Mouse (Mus musculus) midbrain, embryonic 15.5 days (tissue): ENCODE results near the gene Clba1. TPM values are rescaled to one million over a fixed set of nuclear protein-coding genes. Genes with fewer than 3 reads are reported as not detected.

Experiments
- ATAC-seq: fragments of 200-750 bp; cut with Nextera tagmentation; replicated peaks from 2 replicates; pipeline ENCODE4 v1.8.0; 2017; ENCODE audit warnings: moderate TSS enrichment
- H3K27ac ChIP-seq: fragments of 300-500 bp; sonication (generic); 2 replicates; pipeline ENCODE4 v1.5.1; 2015; ENCODE audit warnings: mild to moderate bottlenecking, inconsistent platforms
- H3K27me3 ChIP-seq: fragments of 300-500 bp; sonication (generic); replicated peaks from 2 replicates; pipeline ENCODE4 v1.6.1; 2015; ENCODE audit warnings: inconsistent platforms
- H3K36me3 ChIP-seq: fragments of 300-500 bp; sonication (generic); replicated peaks from 2 replicates; pipeline ENCODE4 v1.6.1; 2015; ENCODE audit warnings: inconsistent platforms
- H3K4me1 ChIP-seq: fragments of 300-500 bp; sonication (generic); 2 replicates; pipeline ENCODE4 v1.6.1; 2015; ENCODE audit warnings: inconsistent platforms
- H3K4me2 ChIP-seq: fragments of 300-500 bp; sonication (generic); 2 replicates; pipeline ENCODE4 v1.6.1; 2015; ENCODE audit warnings: inconsistent platforms, mild to moderate bottlenecking, moderate library complexity
- H3K4me3 ChIP-seq: fragments of 300-500 bp; sonication (generic); 2 replicates; pipeline ENCODE4 v1.5.1; 2015; ENCODE audit warnings: mild to moderate bottlenecking, inconsistent platforms
- H3K9ac ChIP-seq: fragments of 300-500 bp; sonication (generic); 2 replicates; pipeline ENCODE4 v1.6.1; 2015; ENCODE audit warnings: mild to moderate bottlenecking, inconsistent platforms
- H3K9me3 ChIP-seq: fragments of 300-500 bp; sonication (generic); 2 replicates; pipeline ENCODE4 v1.6.1; 2016; ENCODE audit warnings: inconsistent platforms
- WGBS: fragments of 180-500 bp; shearing (Covaris S2); methylation state at CpG from one replicate; pipeline ENCODE4 v1.1.7; 2015; ENCODE audit warnings: mixed read lengths; 5-methylcytosine and 5-hydroxymethylcytosine counted together
- polyA plus RNA-seq: library from polyadenylated mRNA; unstranded; fragments of >200 nt; fragmentation: Nextera tagmentation; extraction: Ambion mirVana; gene quantifications from 2 replicates; pipeline ENCODE4 v1.2.1, GENCODE M21; 2015

The Clba1 gene
- 24.4 and 25.1 TPM in 2 replicates for polyA plus RNA-seq

DNA sequence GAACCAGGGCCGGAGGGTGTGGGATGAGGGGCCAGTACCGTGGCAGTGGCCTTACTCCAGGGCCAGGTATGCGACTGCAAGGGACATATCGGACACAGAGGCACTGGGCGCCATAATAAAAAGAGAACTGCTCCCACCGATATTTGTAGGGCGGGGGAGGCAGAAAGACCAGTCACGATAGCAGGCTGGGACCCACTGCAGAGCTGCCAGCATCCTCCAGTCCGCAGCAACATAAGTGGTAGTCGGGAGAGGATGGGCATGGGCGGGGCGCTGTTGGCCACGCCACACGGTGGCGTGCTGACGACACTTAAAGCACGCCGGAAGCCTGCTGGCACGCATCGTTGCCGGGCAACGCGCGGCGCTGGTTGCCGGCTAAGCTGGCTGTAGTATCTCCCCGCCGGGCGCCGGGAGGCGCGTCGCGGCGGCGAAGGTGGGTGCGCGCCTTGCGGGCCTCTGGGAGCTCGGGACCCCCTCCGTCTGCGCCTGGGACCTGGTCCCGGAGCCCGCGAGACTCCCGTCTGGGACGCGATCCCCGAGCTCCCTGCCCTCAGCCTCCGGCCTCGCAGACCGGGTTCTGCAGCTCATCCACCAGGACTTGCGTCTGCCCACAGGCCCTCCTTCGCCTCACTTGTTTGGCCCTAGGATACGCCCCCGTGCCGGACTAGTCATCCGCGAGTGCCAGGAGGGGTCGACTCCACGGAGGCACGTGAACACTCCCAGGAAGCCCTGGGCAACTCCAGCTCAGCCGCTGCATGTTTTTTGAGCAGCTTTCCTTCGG is at the start of gene Clba1:
Gene Clba1, plus strand, starts transcription at position 351 of the 778 bp plus-strand sequence.
- ATAC-seq: peak; percentile 94

DNA sequence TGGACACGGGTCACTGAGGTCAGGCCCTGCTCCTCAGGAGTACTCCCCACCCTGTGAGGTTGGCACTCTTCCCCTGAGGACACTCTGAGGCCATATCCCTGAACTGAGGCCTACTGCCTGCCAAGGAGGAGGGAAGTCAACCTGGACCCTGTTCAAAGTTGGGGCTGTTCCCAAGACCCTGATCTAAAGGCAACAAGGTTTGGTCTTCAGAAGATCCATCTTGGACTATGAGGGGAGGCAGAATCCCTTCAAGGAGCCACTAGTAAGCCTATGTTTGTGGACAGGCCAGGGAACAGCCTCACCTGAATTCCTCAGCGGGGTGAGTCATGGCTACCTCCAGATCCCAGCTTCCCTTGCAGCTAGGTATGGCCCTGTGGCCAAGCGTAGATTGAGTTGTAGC is 49.3 kb upstream of the Clba1 start:
- no peak for ATAC-seq
- H3K4me3 ChIP-seq: no peak overlapping the region
- H3K4me1 ChIP-seq: no peaks in the 10 kb centered on the region
- no peaks in the 10 kb centered on the region for H3K27me3 ChIP-seq
- no peak overlapping the region for H3K4me2 ChIP-seq
- H3K9ac ChIP-seq: no peak overlapping the region
- H3K27ac ChIP-seq: no peak overlapping the region
- no peaks in the 10 kb centered on the region for H3K9me3 ChIP-seq
- 90% methylated on average over 3 of the region's 3 CpGs for WGBS
- H3K36me3 ChIP-seq: no peaks in the 10 kb centered on the region

More for the DNA sequence above, at the start of gene Clba1:
- Histone ChIP-seq H3K4me1 (peaks cover 18% of the 10 kb centered on the region), H3K36me3 (no peaks in the 10 kb centered on the region), H3K4me3 (peak within 1 kb of the TSS; percentile 65), H3K4me2 (peak within 1 kb of the TSS; percentile 93), H3K27ac (peak within 1 kb of the TSS; percentile 77), H3K9ac (peak within 1 kb of the TSS; percentile 65), H3K9me3 (no peaks in the 10 kb centered on the region), H3K27me3 (no peaks in the 10 kb centered on the region)
- under 1% methylated on average over 64 of the region's 64 CpGs for WGBS

- no peaks in the 10 kb centered on the region for H3K27me3 ChIP-seq
- no peaks in the 10 kb centered on the region for H3K4me1 ChIP-seq
- no peak within 1 kb of the TSS for H3K4me2 ChIP-seq
- 47% methylated on average over 4 of the region's 4 CpGs for WGBS
- H3K9me3 ChIP-seq: no peaks in the 10 kb centered on the region
- H3K36me3 ChIP-seq: no peaks in the 10 kb centered on the region
- no peak for ATAC-seq
- no peak within 1 kb of the TSS for H3K27ac ChIP-seq
- H3K4me3 ChIP-seq: no peak within 1 kb of the TSS
- no peak within 1 kb of the TSS for H3K9ac ChIP-seq
Measured at GRCm38 (mm10) chr12:112760154-112760926, 48.4 kb upstream of the Clba1 start, which contains the start of gene Pld4. Gene Pld4 (plus strand): TSS chr12:112760655.

DNA sequence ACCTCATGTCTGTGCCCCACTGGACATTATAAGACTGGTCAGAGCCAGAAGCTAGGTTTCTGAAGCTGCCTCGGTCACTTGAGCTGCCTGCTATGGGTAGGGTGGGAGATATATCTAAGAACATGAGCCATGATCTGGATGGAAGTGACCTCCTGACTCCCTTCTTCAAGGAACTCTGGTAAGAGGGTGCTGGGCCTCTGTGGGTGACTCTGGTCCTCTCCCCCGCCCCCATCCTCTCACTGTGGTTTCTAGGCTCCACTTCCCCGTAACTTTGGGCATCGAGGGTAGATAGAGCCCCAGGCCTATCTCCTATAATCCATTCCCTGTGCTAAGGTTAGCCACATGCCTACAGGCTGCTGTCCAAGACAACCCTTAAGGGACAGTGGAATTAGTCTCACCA is 47.3 kb upstream of the Clba1 start:
- H3K9me3 ChIP-seq: no peaks in the 10 kb centered on the region
- H3K4me1 ChIP-seq: no peaks in the 10 kb centered on the region
- H3K36me3 ChIP-seq: no peaks in the 10 kb centered on the region
- ATAC-seq: no peak
- no peak overlapping the region for H3K27ac ChIP-seq
- no peak overlapping the region for H3K9ac ChIP-seq
- H3K4me3 ChIP-seq: no peak overlapping the region
- H3K27me3 ChIP-seq: no peaks in the 10 kb centered on the region
- no peak overlapping the region for H3K4me2 ChIP-seq
- WGBS: 87% methylated on average over 4 of the region's 4 CpGs

DNA sequence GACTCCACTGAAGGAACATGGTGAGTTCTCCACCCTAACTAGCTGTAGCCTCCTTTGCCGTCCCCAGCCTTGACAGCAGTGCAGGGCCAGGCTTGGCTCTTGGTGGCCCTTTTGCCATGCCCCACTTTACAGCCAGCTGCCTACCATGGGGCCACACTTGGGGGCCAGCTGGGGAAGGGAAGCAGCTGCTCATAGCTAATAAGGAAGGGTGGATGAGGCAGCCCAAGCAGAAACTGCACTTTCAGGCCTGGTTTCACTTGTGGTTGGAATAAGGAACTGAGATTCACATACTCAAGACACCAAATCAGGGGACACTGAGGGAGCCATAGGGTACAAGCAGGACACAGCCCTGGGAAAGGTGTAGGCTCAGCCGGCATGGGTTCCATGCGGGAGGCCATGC is 46.7 kb upstream of the Clba1 start:
- Histone ChIP-seq H3K27ac (no peak overlapping the region), H3K4me1 (no peaks in the 10 kb centered on the region), H3K9ac (no peak overlapping the region), H3K9me3 (no peaks in the 10 kb centered on the region), H3K4me3 (no peak overlapping the region), H3K36me3 (no peaks in the 10 kb centered on the region), H3K27me3 (no peaks in the 10 kb centered on the region), H3K4me2 (no peak overlapping the region)
- WGBS: 90% methylated on average over 3 of the region's 3 CpGs
- ATAC-seq: no peak

DNA sequence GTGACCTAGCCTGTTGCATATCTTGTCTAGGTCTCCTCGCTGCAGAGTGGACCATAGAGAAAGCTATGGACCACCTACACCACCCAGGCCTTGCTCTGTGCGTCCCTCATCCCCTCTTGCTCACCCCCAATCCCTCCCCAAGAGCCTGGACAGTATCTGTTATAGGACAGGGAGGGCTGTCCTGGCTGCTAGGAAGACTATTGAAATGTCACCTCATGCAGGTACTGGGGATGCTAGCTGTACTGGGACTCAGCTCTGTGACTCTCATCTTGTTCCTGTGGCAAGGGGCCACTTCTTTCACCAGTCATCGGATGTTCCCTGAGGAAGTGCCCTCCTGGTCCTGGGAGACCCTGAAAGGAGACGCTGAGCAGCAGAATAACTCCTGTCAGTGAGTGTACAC is 45.6 kb upstream of the Clba1 start:
- Histone ChIP-seq H3K4me1 (no peaks in the 10 kb centered on the region), H3K27ac (no peak overlapping the region), H3K9me3 (no peaks in the 10 kb centered on the region), H3K4me3 (no peak overlapping the region), H3K36me3 (no peaks in the 10 kb centered on the region), H3K9ac (no peak overlapping the region), H3K4me2 (no peak overlapping the region), H3K27me3 (no peaks in the 10 kb centered on the region)
- 84% methylated on average over 4 of the region's 4 CpGs for WGBS
- no peak for ATAC-seq

GRCm38 (mm10) chr12:112764141-112764540 is 44.6 kb upstream of the Clba1 start:
- H3K4me1 ChIP-seq: no peaks in the 10 kb centered on the region
- no peak overlapping the region for H3K4me2 ChIP-seq
- no peaks in the 10 kb centered on the region for H3K9me3 ChIP-seq
- H3K9ac ChIP-seq: no peak overlapping the region
- ATAC-seq: no peak
- 83% methylated on average over 5 of the region's 5 CpGs for WGBS
- H3K36me3 ChIP-seq: no peaks in the 10 kb centered on the region
- no peaks in the 10 kb centered on the region for H3K27me3 ChIP-seq
- H3K4me3 ChIP-seq: no peak overlapping the region
- no peak overlapping the region for H3K27ac ChIP-seq

GRCm38 (mm10) chr12:112764991-112765390 is 43.7 kb upstream of the Clba1 start:
- H3K4me2 ChIP-seq: no peak overlapping the region
- WGBS: 84% methylated on average over 7 of the region's 7 CpGs
- H3K4me1 ChIP-seq: no peaks in the 10 kb centered on the region
- no peak overlapping the region for H3K4me3 ChIP-seq
- H3K27me3 ChIP-seq: no peaks in the 10 kb centered on the region
- H3K36me3 ChIP-seq: no peaks in the 10 kb centered on the region
- H3K9ac ChIP-seq: no peak overlapping the region
- H3K27ac ChIP-seq: no peak overlapping the region
- no peak for ATAC-seq
- no peaks in the 10 kb centered on the region for H3K9me3 ChIP-seq

GRCm38 (mm10) chr12:112766586-112766985 is 42.2 kb upstream of the Clba1 start:
- Histone ChIP-seq H3K9ac (no peak overlapping the region), H3K4me3 (no peak overlapping the region), H3K4me2 (no peak overlapping the region), H3K36me3 (no peaks in the 10 kb centered on the region), H3K27ac (no peak overlapping the region), H3K4me1 (no peaks in the 10 kb centered on the region), H3K9me3 (no peaks in the 10 kb centered on the region), H3K27me3 (no peaks in the 10 kb centered on the region)
- WGBS: 93% methylated on average over 7 of the region's 7 CpGs
- ATAC-seq: no peak

- Histone ChIP-seq H3K9ac (no peak overlapping the region), H3K36me3 (no peaks in the 10 kb centered on the region), H3K4me3 (no peak overlapping the region), H3K4me2 (no peak overlapping the region), H3K9me3 (no peaks in the 10 kb centered on the region), H3K4me1 (no peaks in the 10 kb centered on the region), H3K27me3 (no peaks in the 10 kb centered on the region), H3K27ac (no peak overlapping the region)
- WGBS: 86% methylated on average over 16 of the region's 16 CpGs
- ATAC-seq: no peak
Measured at GRCm38 (mm10) chr12:112767036-112767890, 41.5 kb upstream of the Clba1 start.

GRCm38 (mm10) chr12:112768166-112768565 is 40.6 kb upstream of the Clba1 start:
- Histone ChIP-seq H3K36me3 (no peaks in the 10 kb centered on the region), H3K27ac (no peak overlapping the region), H3K9me3 (no peaks in the 10 kb centered on the region), H3K27me3 (no peaks in the 10 kb centered on the region), H3K4me1 (no peaks in the 10 kb centered on the region), H3K9ac (no peak overlapping the region), H3K4me2 (no peak overlapping the region), H3K4me3 (no peak overlapping the region)
- no peak for ATAC-seq
- 91% methylated on average over 8 of the region's 8 CpGs for WGBS

GRCm38 (mm10) chr12:112769031-112769430 is 39.7 kb upstream of the Clba1 start:
- no peaks in the 10 kb centered on the region for H3K36me3 ChIP-seq
- WGBS: 90% methylated on average over 6 of the region's 6 CpGs
- no peak for ATAC-seq
- H3K9ac ChIP-seq: no peak overlapping the region
- H3K4me2 ChIP-seq: no peak overlapping the region
- H3K27ac ChIP-seq: no peak overlapping the region
- no peak overlapping the region for H3K4me3 ChIP-seq
- H3K27me3 ChIP-seq: no peaks in the 10 kb centered on the region
- no peaks in the 10 kb centered on the region for H3K9me3 ChIP-seq
- no peaks in the 10 kb centered on the region for H3K4me1 ChIP-seq
